Mouse (Mus musculus): ENCODE results near the gene Trap1. TPM values are rescaled to one million over a fixed set of nuclear protein-coding genes. Genes with fewer than 3 reads are reported as not detected.

The Trap1 gene
- polyA plus RNA-seq, 1 experiment, result 90.4 TPM

DNA sequence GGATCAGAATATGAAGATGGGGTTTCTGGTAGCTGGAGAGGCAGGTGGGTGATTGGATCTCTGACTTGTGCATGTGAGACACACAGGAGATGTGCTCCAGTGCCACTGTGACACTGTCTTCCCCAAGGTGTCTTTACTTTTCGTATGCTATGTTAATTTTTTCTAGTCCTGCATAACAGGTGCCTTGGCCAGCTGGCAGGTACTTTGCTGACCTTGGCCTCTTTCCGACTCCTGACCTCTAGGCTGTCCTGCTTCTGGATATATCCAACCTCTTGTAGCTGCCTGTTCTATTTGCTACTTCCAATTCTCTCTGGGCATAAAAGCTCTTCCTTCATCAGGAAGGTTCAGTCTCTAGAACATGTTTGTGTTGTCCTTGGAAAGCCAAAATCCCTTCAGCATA, 42.1 kb downstream of the Trap1 start:
- TF ChIP-seq MYOG (IDR thresholded peaks at IDR 0.05; ENCODE audit: control insufficient read depth, extremely low read depth, insufficient read length) (no peak), FOSL1 (IDR thresholded peaks at IDR 0.05; ENCODE audit: insufficient read depth, low read length, poor library complexity, severe bottlenecking) (no peak)
- H3K79me2 ChIP-seq (ENCODE audit: control insufficient read depth, insufficient read depth), result no peaks in the 10 kb centered on the region
- H3K79me3 ChIP-seq (ENCODE audit: low read depth), result no peaks in the 10 kb centered on the region
- H3K27me3 ChIP-seq (ENCODE audit: control insufficient read depth, insufficient read depth, insufficient read length), result no peaks in the 10 kb centered on the region
- H3K36me3 ChIP-seq (ENCODE audit: control insufficient read depth, insufficient read depth), result peaks cover 39% of the 10 kb centered on the region
- no peak overlapping the region for H3ac ChIP-seq (ENCODE audit: control insufficient read depth, insufficient read length, low read depth)
- no peak overlapping the region for H3K4me3 ChIP-seq (ENCODE audit: insufficient read depth, poor library complexity, severe bottlenecking)

DNA sequence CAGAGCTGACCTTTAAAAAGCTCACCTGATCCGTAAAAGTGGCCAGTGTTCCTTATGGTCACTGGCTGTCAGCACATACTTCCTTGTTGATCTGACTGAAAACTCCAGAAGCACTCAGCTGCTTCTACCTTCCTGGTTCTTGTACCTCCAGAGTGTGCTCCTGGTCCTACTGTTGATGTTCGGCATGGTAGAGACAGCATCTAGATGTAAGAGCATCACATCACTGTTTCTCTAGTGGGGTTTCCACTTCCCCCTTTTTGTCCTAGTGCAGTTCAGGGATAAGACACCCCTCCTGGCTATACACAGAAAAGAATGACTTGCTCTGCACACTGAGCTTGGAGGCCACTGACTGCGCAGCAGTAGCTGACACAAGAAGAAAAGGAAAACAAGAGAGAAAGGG, 43.2 kb downstream of the Trap1 start:
- no peaks in the 10 kb centered on the region for H3K79me2 ChIP-seq (ENCODE audit: control insufficient read depth, insufficient read depth)
- peaks cover 32% of the 10 kb centered on the region for H3K36me3 ChIP-seq (ENCODE audit: control insufficient read depth, insufficient read depth)
- TF ChIP-seq CTCF (IDR thresholded peaks at IDR 0.05; ENCODE audit: control insufficient read depth, insufficient read depth, insufficient read length) (no peak), MYOD1 (IDR thresholded peaks at IDR 0.05; ENCODE audit: control insufficient read depth, insufficient read length, low read depth) (no peak), MAX (IDR thresholded peaks at IDR 0.05) (no peak), FOSL1 (IDR thresholded peaks at IDR 0.05; ENCODE audit: insufficient read depth, low read length, poor library complexity, severe bottlenecking) (no peak), MYOG (IDR thresholded peaks at IDR 0.05; ENCODE audit: control insufficient read depth, extremely low read depth, insufficient read length) (no peak), USF1 (IDR thresholded peaks at IDR 0.05; ENCODE audit: low read depth) (no peak), CEBPB (IDR thresholded peaks at IDR 0.05; ENCODE audit: low read depth) (no peak)
- H3K4me3 ChIP-seq (ENCODE audit: insufficient read depth, poor library complexity, severe bottlenecking), result no peak overlapping the region
- H3ac ChIP-seq (ENCODE audit: control insufficient read depth, insufficient read length, low read depth), result no peak overlapping the region
- no peaks in the 10 kb centered on the region for H3K27me3 ChIP-seq (ENCODE audit: control insufficient read depth, insufficient read depth, insufficient read length)
- H3K79me3 ChIP-seq (ENCODE audit: low read depth), result no peaks in the 10 kb centered on the region

DNA sequence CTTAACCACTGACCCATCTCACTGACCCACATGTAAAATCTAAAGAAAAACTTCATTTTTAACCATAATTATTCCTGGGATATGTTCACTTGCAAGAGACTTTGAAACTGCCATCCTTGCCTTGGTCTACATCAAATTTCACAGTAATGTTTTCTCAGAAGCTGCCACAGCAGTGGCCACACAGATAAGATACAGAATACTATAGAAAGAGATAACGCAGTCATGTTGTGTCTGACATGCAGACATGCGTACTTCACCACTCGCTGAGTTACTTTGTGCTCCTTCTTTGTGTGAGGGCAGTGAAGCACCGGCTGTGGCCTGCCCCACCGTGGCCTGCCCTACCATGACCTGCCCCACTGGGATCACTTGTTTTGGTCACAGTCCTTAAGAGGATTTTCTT, 43.7 kb downstream of the Trap1 start:
- no peak overlapping the region for H3ac ChIP-seq (ENCODE audit: control insufficient read depth, insufficient read length, low read depth)
- no peaks in the 10 kb centered on the region for H3K79me3 ChIP-seq (ENCODE audit: low read depth)
- H3K27me3 ChIP-seq (ENCODE audit: control insufficient read depth, insufficient read depth, insufficient read length), result no peaks in the 10 kb centered on the region
- H3K4me3 ChIP-seq (ENCODE audit: insufficient read depth, poor library complexity, severe bottlenecking), result no peak overlapping the region
- H3K79me2 ChIP-seq (ENCODE audit: control insufficient read depth, insufficient read depth), result no peaks in the 10 kb centered on the region
- peaks cover 27% of the 10 kb centered on the region for H3K36me3 ChIP-seq (ENCODE audit: control insufficient read depth, insufficient read depth)
- no peak for TF ChIP-seq CTCF (IDR thresholded peaks at IDR 0.05; ENCODE audit: control insufficient read depth, insufficient read depth, insufficient read length)
- no peak for TF ChIP-seq USF1 (IDR thresholded peaks at IDR 0.05; ENCODE audit: low read depth)
- no peak for TF ChIP-seq CEBPB (IDR thresholded peaks at IDR 0.05; ENCODE audit: low read depth)
- no peak for TF ChIP-seq MYOG (IDR thresholded peaks at IDR 0.05; ENCODE audit: control insufficient read depth, extremely low read depth, insufficient read length)
- no peak for TF ChIP-seq MAX (IDR thresholded peaks at IDR 0.05)
- TF ChIP-seq FOSL1 (IDR thresholded peaks at IDR 0.05; ENCODE audit: insufficient read depth, low read length, poor library complexity, severe bottlenecking), result no peak
- TF ChIP-seq MYOD1 (IDR thresholded peaks at IDR 0.05; ENCODE audit: control insufficient read depth, insufficient read length, low read depth), result no peak

DNA sequence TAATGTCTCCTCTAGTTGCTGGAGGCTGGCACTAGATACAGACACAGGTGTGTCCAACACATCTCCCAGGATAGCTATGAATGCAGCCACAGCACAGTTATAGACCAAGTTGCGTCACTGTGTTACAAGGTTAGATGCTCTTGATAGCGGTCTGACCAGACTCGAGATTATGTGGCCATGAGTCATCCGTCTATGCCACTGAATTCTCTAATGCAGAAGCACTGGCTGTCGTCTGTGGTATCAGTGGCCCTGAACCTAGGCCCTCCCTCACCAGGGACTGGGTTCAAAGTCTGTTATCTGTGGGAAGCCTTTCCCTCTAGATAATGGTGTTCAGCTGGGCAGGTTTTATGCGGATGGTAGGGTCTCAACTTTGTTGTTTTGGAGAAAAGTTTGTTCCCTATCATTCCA, 45.3 kb downstream of the Trap1 start:
- Histone ChIP-seq H3K27me3 (ENCODE audit: control insufficient read depth, insufficient read depth, insufficient read length) (no peaks in the 10 kb centered on the region), H3ac (ENCODE audit: control insufficient read depth, insufficient read length, low read depth) (no peak overlapping the region), H3K36me3 (ENCODE audit: control insufficient read depth, insufficient read depth) (peaks cover 12% of the 10 kb centered on the region), H3K79me3 (ENCODE audit: low read depth) (no peaks in the 10 kb centered on the region), H3K4me3 (ENCODE audit: insufficient read depth, poor library complexity, severe bottlenecking) (no peak overlapping the region), H3K79me2 (ENCODE audit: control insufficient read depth, insufficient read depth) (no peaks in the 10 kb centered on the region)
- TF ChIP-seq CEBPB (IDR thresholded peaks at IDR 0.05; ENCODE audit: low read depth) (peak; percentile 60), CTCF (IDR thresholded peaks at IDR 0.05; ENCODE audit: control insufficient read depth, insufficient read depth, insufficient read length) (no peak)

DNA sequence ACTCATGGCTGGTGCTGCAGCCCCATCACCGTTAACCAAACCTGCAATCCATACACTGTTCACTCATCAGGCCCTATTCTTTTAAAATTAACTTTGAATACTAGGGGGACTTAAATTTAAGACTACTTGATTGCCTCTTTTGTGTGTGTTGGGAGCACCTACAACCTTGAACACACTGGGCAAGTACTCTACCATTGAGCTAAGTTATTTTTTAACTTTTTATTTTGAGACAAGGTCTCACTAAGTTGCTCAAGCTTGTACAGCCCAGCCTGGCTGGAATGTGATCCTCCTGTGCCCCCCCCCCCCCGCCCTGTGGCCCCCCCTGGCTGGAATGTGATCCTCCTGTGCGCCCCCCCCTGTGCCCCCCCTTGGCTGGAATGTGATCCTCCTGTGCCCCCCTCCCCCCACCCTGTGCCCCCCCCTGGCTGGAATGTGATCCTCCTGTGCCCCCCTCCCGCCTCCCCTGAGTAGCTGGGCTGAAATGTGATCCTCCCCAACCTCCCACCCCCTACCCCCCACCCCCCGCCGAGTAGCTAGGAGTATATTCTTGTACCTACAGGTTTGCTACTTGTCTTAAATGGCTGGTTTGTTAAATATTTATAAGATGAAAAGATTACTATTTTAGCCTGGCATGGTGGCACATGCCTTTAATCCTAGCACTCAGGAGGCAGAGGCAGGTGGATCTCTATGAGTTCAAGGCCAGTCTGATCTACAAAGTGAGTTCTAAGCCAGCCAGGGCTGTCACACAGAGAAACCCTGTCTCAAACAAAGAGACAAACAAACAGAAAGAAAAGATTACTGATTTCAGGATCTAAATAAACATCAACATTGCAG, 46.0 kb downstream of the Trap1 start:
- Histone ChIP-seq H3K4me3 (ENCODE audit: insufficient read depth, poor library complexity, severe bottlenecking) (no peak overlapping the region), H3K79me2 (ENCODE audit: control insufficient read depth, insufficient read depth) (no peaks in the 10 kb centered on the region), H3ac (ENCODE audit: control insufficient read depth, insufficient read length, low read depth) (no peak overlapping the region), H3K79me3 (ENCODE audit: low read depth) (no peaks in the 10 kb centered on the region), H3K27me3 (ENCODE audit: control insufficient read depth, insufficient read depth, insufficient read length) (no peaks in the 10 kb centered on the region), H3K36me3 (ENCODE audit: control insufficient read depth, insufficient read depth) (peaks cover 6% of the 10 kb centered on the region)
- no peak for TF ChIP-seq MYOD1 (IDR thresholded peaks at IDR 0.05; ENCODE audit: control insufficient read depth, insufficient read length, low read depth)
- TF ChIP-seq MYOG (IDR thresholded peaks at IDR 0.05; ENCODE audit: control insufficient read depth, extremely low read depth, insufficient read length), result no peak
- no peak for TF ChIP-seq MAX (IDR thresholded peaks at IDR 0.05)
- TF ChIP-seq FOSL1 (IDR thresholded peaks at IDR 0.05; ENCODE audit: insufficient read depth, low read length, poor library complexity, severe bottlenecking), result no peak
- no peak for TF ChIP-seq USF1 (IDR thresholded peaks at IDR 0.05; ENCODE audit: low read depth)
- no peak for TF ChIP-seq CTCF (IDR thresholded peaks at IDR 0.05; ENCODE audit: control insufficient read depth, insufficient read depth, insufficient read length)
- no peak for TF ChIP-seq CEBPB (IDR thresholded peaks at IDR 0.05; ENCODE audit: low read depth)

DNA sequence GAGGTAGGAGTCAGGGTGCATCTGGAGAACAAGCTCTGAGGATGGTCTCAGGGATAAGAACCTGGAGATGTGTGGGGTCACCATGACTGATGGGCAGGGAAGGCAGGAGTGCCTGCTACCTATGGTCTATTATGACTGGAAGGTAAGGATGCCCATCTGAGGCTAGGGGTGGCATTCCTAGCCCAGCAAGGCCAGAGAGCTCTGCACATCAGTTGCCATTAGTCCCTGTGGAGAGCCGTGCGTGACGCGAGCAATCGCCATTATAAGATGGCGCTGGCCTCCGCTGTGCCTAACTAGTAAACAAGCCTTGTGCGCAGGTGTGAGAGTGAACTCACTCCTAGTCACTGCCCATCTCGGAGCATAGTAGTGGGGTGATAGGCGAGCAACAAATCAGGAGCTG, 47.1 kb downstream of the Trap1 start:
- Histone ChIP-seq H3K4me3 (ENCODE audit: insufficient read depth, poor library complexity, severe bottlenecking) (no peak overlapping the region), H3K36me3 (ENCODE audit: control insufficient read depth, insufficient read depth) (no peaks in the 10 kb centered on the region), H3K79me2 (ENCODE audit: control insufficient read depth, insufficient read depth) (no peaks in the 10 kb centered on the region), H3K27me3 (ENCODE audit: control insufficient read depth, insufficient read depth, insufficient read length) (no peaks in the 10 kb centered on the region), H3ac (ENCODE audit: control insufficient read depth, insufficient read length, low read depth) (no peak overlapping the region), H3K79me3 (ENCODE audit: low read depth) (no peaks in the 10 kb centered on the region)
- no peak for TF ChIP-seq FOSL1 (IDR thresholded peaks at IDR 0.05; ENCODE audit: insufficient read depth, low read length, poor library complexity, severe bottlenecking)
- no peak for TF ChIP-seq CTCF (IDR thresholded peaks at IDR 0.05; ENCODE audit: control insufficient read depth, insufficient read depth, insufficient read length)
- TF ChIP-seq MYOD1 (IDR thresholded peaks at IDR 0.05; ENCODE audit: control insufficient read depth, insufficient read length, low read depth), result no peak
- TF ChIP-seq MYOG (IDR thresholded peaks at IDR 0.05; ENCODE audit: control insufficient read depth, extremely low read depth, insufficient read length), result no peak
- no peak for TF ChIP-seq USF1 (IDR thresholded peaks at IDR 0.05; ENCODE audit: low read depth)
- TF ChIP-seq CEBPB (IDR thresholded peaks at IDR 0.05; ENCODE audit: low read depth), result no peak
- no peak for TF ChIP-seq MAX (IDR thresholded peaks at IDR 0.05)

All from C2C12 (cell line).